In genomic region chr6:124379331-124379730, GRCm38 (mm10) we compare ENCODE assay signal across 10 mouse cellular contexts. TPM values are rescaled to one million over a fixed set of nuclear protein-coding genes. Genes with fewer than 3 reads are reported as not detected.
A peak's percentile ranks its signal among the peaks of the same experiment; 100 is the strongest.
DNase-seq lines count a peak whose midpoint lies in the region; ATAC-seq and TF ChIP-seq lines count a peak whose summit lies in the region.
"Had no signal": no experiment of that assay in that cellular context is flagged by ENCODE, and none has a peak within 500 bp of the region (broad histone marks: within the 10 kb centered on the region; RNA-seq: fewer than 3 reads in every experiment).

No protein-coding gene starts in this region.

- no peaks in the 10 kb centered on the region for H3K27me3 ChIP-seq in heart, embryonic 11.5 days (ENCODE audit: control insufficient read depth, insufficient read depth, low read length)
- no peaks in the 10 kb centered on the region for H3K27me3 ChIP-seq in E14TG2a.4 (ENCODE audit: insufficient read depth, low read length)
- H3K27me3 ChIP-seq: embryonic facial prominence, embryonic 13.5 days; lung, embryonic 15.5 days had no signal

- no peak overlapping the region for H3K4me3 ChIP-seq in heart, embryonic 11.5 days (ENCODE audit: low read depth, low read length)
- H3K4me3 ChIP-seq in E14TG2a.4 (replicated peaks; ENCODE audit: low read length): no peak overlapping the region
- H3K4me3 ChIP-seq: embryonic facial prominence, embryonic 13.5 days; lung, embryonic 15.5 days had no signal

- no peaks in the 10 kb centered on the region for H3K36me3 ChIP-seq in heart, embryonic 11.5 days (ENCODE audit: control insufficient read depth, insufficient read depth, low read length)
- no peaks in the 10 kb centered on the region for H3K36me3 ChIP-seq in E14TG2a.4 (ENCODE audit: insufficient read depth, low read length)
- H3K36me3 ChIP-seq: embryonic facial prominence, embryonic 13.5 days; lung, embryonic 15.5 days had no signal

- peak; percentile 55 to 77 for DNase-seq in heart, adult 18-20 months
- peak; percentile 54 for DNase-seq in c-Kit-positive CD71-positive TER-119-negative erythroid progenitor cells, embryonic 14.5 days (ENCODE audit: low read depth)
- DNase-seq in heart, postnatal 10 days: peak; percentile 53 to 67
- peak; percentile 59 to 75 for DNase-seq in left cerebral cortex, adult 18-20 months (ENCODE audit: low spot score in 2 of 2)
- DNase-seq in natural killer cell, adult 2 months (ENCODE audit: low spot score in 2 of 2): peak; percentile 29 to 58
- DNase-seq in yolk sac, embryonic 10.5 days (ENCODE audit: low spot score): peak; percentile 48

- 27% methylated on average over 10 of the region's 10 CpGs for WGBS in heart, embryonic 11.5 days (ENCODE audit: insufficient replicate concordance)

- intact Hi-C loops in heart, postnatal 10 days (cut with DNase I): loop anchor here (1.0 to 2.0 kb wide), 2 partner anchors 117 to 449 kb away; no protein-coding TSS in a partner anchor

- no peak overlapping the region for H3K9ac ChIP-seq in heart, embryonic 11.5 days (ENCODE audit: low read depth, low read length)
- H3K9ac ChIP-seq: embryonic facial prominence, embryonic 13.5 days; lung, embryonic 15.5 days had no signal

- no peaks in the 10 kb centered on the region for H3K4me1 ChIP-seq in heart, embryonic 11.5 days (ENCODE audit: control insufficient read depth, insufficient read depth, low read length)
- no peaks in the 10 kb centered on the region for H3K4me1 ChIP-seq in E14TG2a.4 (replicated peaks; ENCODE audit: low read depth, low read length)
- H3K4me1 ChIP-seq: embryonic facial prominence, embryonic 13.5 days; lung, embryonic 15.5 days had no signal

- H3K9me3 ChIP-seq in heart, embryonic 11.5 days (replicated peaks; ENCODE audit: control insufficient read depth, low read length): no peaks in the 10 kb centered on the region
- H3K9me3 ChIP-seq in E14TG2a.4 (ENCODE audit: low read length): no peaks in the 10 kb centered on the region
- H3K9me3 ChIP-seq: embryonic facial prominence, embryonic 13.5 days; lung, embryonic 15.5 days had no signal

- no peak overlapping the region for H3K27ac ChIP-seq in heart, embryonic 11.5 days (ENCODE audit: low read depth, low read length)
- H3K27ac ChIP-seq: embryonic facial prominence, embryonic 13.5 days; lung, embryonic 15.5 days had no signal

- peak; percentile 76 for TF ChIP-seq CTCF in E14TG2a.4 (conservative IDR thresholded peaks at IDR 0.05; ENCODE audit: low read length)

- no peak overlapping the region for H3K4me2 ChIP-seq in heart, embryonic 11.5 days
- H3K4me2 ChIP-seq: embryonic facial prominence, embryonic 13.5 days; lung, embryonic 15.5 days had no signal

- ATAC-seq in heart, embryonic 11.5 days (replicated peaks; ENCODE audit: insufficient number of reproducible peaks, low FRiP score, low TSS enrichment): no peak

RNA-seq across cellular contexts. Expression of gene Pex5, which starts 35.5 kb away (rescaled TPM):
- 10 to 100 TPM; 24.0 to 26.5 TPM for total RNA-seq in heart, adult 18-20 months (2021)
- 17.8 and 22.1 TPM in 2 replicates for polyA plus RNA-seq in heart, embryonic 11.5 days (2014; fragmentation: Nextera tagmentation; extraction: Ambion mirVana)
- total RNA-seq in heart, postnatal 10 days (2021): 10 to 100 TPM; 28.3 to 31.9 TPM
- 10 to 100 TPM; 60.7 to 70.5 TPM for total RNA-seq in left cerebral cortex, adult 18-20 months (2021)
